Mouse (Mus musculus) midbrain, embryonic 13.5 days (tissue): ENCODE data around the gene Agfg1. TPM values are rescaled to one million over a fixed set of nuclear protein-coding genes. Genes with fewer than 3 reads are reported as not detected.

Source experiments
- ATAC-seq: fragments of 200-750 bp; cut with Nextera tagmentation; 2 replicates; pipeline ENCODE4 v1.8.0; 2017; ENCODE audit warnings: mild to moderate bottlenecking, moderate TSS enrichment, moderate library complexity
- H3K27ac ChIP-seq: fragments of 300-500 bp; sonication (generic); 2 replicates; pipeline ENCODE4 v1.5.1; 2015; ENCODE audit warnings: inconsistent platforms, mild to moderate bottlenecking, moderate library complexity
- H3K27me3 ChIP-seq: fragments of 300-500 bp; sonication (generic); 2 replicates; pipeline ENCODE4 v1.6.1; 2015; ENCODE audit warnings: mild to moderate bottlenecking, inconsistent platforms
- H3K36me3 ChIP-seq: fragments of 300-500 bp; sonication (generic); 2 replicates; pipeline ENCODE4 v1.6.1; 2015; ENCODE audit warnings: mild to moderate bottlenecking, inconsistent platforms
- H3K4me1 ChIP-seq: fragments of 300-500 bp; sonication (generic); replicated peaks from 2 replicates; pipeline ENCODE4 v1.6.1; 2015; ENCODE audit warnings: inconsistent platforms
- H3K4me2 ChIP-seq: fragments of 300-500 bp; sonication (generic); replicated peaks from 2 replicates; pipeline ENCODE4 v1.6.1; 2015; ENCODE audit warnings: moderate library complexity, mild to moderate bottlenecking, inconsistent platforms
- H3K4me3 ChIP-seq: fragments of 300-500 bp; sonication (generic); replicated peaks from 2 replicates; pipeline ENCODE4 v1.5.1; 2015; ENCODE audit warnings: mild to moderate bottlenecking, inconsistent platforms
- H3K9ac ChIP-seq: fragments of 300-500 bp; sonication (generic); replicated peaks from 2 replicates; pipeline ENCODE4 v1.6.1; 2015; ENCODE audit warnings: mild to moderate bottlenecking, inconsistent platforms
- H3K9me3 ChIP-seq: fragments of 300-500 bp; sonication (generic); 2 replicates; pipeline ENCODE4 v1.6.1; 2016; ENCODE audit warnings: mild to moderate bottlenecking, inconsistent platforms
- WGBS: fragments of 180-500 bp; shearing (Covaris S2); methylation state at CpG from one replicate; pipeline ENCODE4 v1.1.7; 2015; 5-methylcytosine and 5-hydroxymethylcytosine counted together
- polyA plus RNA-seq: library from polyadenylated mRNA; unstranded; fragments of >200 nt; fragmentation: Nextera tagmentation; extraction: Ambion mirVana; gene quantifications from 2 replicates; pipeline ENCODE4 v1.2.1, GENCODE M21; 2015

Gene Agfg1
- polyA plus RNA-seq, 1 experiment from 2014 or later = 31.0 TPM

DNA sequence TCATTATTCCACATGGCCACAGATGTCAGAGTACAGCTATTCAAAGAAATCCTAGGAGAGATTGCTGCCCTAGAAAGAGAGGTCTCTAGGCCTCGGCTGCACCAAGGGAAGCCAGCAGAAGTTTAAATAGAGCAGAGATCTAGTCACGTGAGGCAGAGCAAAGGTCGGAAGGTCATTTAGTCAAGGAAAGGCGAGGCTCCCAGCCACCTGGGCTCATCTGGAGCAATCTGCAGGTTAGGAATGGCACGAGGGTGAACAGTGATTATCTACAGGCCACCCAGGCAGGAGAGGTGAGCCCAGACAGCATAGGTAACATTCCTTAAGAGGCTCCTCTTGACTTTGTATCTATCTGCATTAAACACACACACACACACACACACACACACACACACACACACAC is 12.4 kb upstream of the Agfg1 start:
- 47% methylated on average over 5 of the region's 5 CpGs for WGBS
- Histone ChIP-seq H3K9ac (no peak overlapping the region), H3K4me1 (no peaks in the 10 kb centered on the region), H3K27me3 (no peaks in the 10 kb centered on the region), H3K4me2 (no peak overlapping the region), H3K27ac (no peak overlapping the region), H3K4me3 (no peak overlapping the region), H3K36me3 (no peaks in the 10 kb centered on the region), H3K9me3 (no peaks in the 10 kb centered on the region)
- no peak for ATAC-seq

DNA sequence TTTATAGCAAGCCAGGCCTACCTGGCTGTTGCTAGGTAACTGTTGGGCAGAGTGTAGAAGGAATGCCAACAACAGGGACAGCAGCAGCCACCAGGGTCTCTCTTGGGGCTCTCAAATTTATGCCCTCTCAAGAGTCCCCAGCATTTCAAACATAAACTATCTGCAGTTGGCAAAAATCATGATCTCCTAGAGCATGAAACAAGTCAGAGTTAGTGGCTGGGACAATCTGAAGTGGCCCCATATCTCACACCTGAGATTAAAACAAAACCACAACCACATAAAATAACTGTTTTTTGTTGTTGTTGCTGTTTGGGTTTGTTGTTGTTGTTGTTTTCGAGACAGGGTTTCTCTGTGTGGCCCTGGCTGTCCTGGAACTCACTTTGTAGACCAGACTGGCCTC is 8.5 kb upstream of the Agfg1 start:
- no peaks in the 10 kb centered on the region for H3K9me3 ChIP-seq
- WGBS = 93% methylated on average over 1 of the region's 1 CpGs
- no peak overlapping the region for H3K4me2 ChIP-seq
- H3K4me3 ChIP-seq = no peak overlapping the region
- no peak for ATAC-seq
- no peak overlapping the region for H3K9ac ChIP-seq
- H3K27me3 ChIP-seq = no peaks in the 10 kb centered on the region
- no peaks in the 10 kb centered on the region for H3K36me3 ChIP-seq
- no peaks in the 10 kb centered on the region for H3K4me1 ChIP-seq
- no peak overlapping the region for H3K27ac ChIP-seq

DNA sequence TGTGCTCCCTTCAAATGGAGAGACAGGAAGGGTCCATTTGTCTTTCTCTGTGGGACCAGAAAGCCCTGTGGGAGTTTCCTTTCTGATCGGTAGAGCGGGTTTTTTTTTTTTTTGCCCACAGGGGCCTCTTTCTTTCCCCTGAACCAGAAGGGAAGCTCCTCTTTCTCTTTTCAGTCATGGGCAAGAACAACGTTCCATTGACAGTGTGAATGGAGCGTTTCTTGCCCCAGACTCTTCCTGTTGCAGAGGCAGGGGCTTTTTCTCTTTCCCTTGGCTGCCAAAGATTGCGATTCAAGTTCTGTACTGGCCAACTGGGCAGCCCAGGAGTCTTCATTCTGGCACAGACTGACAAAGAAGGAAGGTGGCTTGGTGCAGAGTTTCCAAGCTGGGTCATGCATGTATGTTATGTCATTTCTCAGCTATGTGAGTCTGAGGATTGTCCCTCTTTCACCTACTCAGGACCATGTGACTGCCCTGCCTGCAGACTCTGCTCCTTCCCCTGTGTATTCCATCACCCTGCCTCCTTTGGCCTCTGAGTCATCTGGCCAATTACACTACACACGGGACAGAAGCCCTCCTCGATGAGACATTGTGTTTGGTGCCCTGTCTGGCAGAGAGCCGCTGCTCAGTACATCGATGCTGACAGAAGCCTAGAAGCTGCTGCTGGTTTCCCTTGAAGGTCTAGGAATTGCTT is 7.6 kb upstream of the Agfg1 start:
- Histone ChIP-seq H3K9ac (no peak overlapping the region), H3K36me3 (no peaks in the 10 kb centered on the region), H3K27me3 (no peaks in the 10 kb centered on the region), H3K4me1 (no peaks in the 10 kb centered on the region), H3K4me3 (no peak overlapping the region), H3K4me2 (no peak overlapping the region), H3K27ac (no peak overlapping the region), H3K9me3 (no peaks in the 10 kb centered on the region)
- WGBS = 69% methylated on average over 9 of the region's 9 CpGs
- ATAC-seq = no peak

DNA sequence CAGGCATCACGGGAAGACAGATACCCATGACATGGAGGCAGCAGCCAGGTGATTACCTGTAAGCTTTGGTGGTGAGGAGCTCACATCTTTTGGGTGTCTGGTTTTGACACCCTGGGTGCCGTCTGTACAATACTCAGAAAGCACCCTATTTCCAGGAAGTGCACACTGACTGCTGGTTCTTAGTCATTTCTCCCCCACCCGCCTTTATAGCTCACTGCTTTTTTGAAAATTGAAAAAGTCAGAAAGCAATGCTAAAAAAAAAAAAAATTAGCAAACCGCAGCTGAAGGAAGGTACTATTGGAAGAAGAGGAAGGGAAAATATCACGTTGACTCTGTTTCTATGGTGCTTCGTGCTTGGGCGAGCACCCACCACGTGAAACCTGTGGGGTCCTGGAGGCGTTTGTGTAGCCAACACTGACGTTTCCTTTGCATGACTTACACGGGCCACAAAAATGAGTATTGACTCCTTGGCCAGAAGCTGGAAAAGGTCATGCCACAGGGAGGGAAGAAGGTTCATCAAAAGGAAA is 6.7 kb upstream of the Agfg1 start:
- H3K27ac ChIP-seq = no peak overlapping the region
- 70% methylated on average over 11 of the region's 11 CpGs for WGBS
- H3K36me3 ChIP-seq = no peaks in the 10 kb centered on the region
- no peaks in the 10 kb centered on the region for H3K4me1 ChIP-seq
- H3K4me3 ChIP-seq = no peak overlapping the region
- H3K9ac ChIP-seq = no peak overlapping the region
- no peaks in the 10 kb centered on the region for H3K27me3 ChIP-seq
- no peak overlapping the region for H3K4me2 ChIP-seq
- no peaks in the 10 kb centered on the region for H3K9me3 ChIP-seq
- no peak for ATAC-seq

DNA sequence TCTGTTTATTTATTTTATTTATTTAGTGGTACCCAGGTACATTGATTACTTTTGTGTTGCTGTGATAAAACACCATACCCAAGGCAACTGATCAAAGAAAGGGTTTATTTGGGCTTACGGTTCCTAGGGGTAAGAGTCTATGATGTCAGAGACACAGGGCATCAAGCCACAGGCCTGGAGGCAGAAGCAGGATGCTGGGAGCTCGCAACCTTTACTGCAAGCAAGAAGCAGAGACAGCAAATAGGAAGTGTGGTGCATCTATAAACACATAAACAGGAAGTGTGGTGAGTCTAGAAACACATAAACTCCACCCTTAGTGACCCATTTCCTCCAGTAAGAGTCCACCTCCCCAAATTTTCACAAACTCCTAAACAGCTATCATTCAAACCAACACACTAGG is 5.8 kb upstream of the Agfg1 start:
- H3K27ac ChIP-seq = no peak overlapping the region
- no peak for ATAC-seq
- 91% methylated on average over 2 of the region's 2 CpGs for WGBS

DNA sequence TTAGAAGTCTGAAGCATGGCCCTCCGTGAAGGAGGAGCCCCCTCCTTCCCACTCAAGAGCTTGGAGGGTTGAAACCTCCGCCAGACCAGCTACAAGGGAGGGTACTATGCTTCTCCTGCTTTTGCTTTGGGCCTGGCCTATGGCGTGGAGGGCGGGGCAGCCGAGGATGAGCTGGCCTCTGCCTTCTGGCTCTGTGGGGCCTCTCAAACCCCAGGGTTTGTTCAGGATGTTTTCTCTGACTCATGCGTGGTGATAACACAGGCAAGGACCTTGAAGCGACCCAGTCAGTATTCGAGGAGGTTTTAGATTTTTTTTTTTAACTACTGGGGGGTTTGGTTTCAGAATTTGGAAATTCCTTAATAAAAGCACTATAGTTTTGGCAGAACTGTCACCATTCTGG is 4.7 kb upstream of the Agfg1 start:
- Histone ChIP-seq H3K4me2 (no peak overlapping the region), H3K9ac (no peak overlapping the region), H3K27me3 (no peaks in the 10 kb centered on the region), H3K9me3 (no peaks in the 10 kb centered on the region), H3K4me1 (0 out of 2 replicates have a peak, but pooled peaks cover 3% of the 10 kb centered on the region), H3K36me3 (no peaks in the 10 kb centered on the region), H3K4me3 (no peak overlapping the region), H3K27ac (no peak overlapping the region)
- ATAC-seq = no peak
- WGBS = 71% methylated on average over 8 of the region's 8 CpGs

More for the DNA sequence above, 5.8 kb upstream of the Agfg1 start:
- H3K4me1 ChIP-seq = no peaks in the 10 kb centered on the region
- H3K36me3 ChIP-seq = no peaks in the 10 kb centered on the region
- no peak overlapping the region for H3K4me2 ChIP-seq
- H3K4me3 ChIP-seq = no peak overlapping the region
- no peak overlapping the region for H3K9ac ChIP-seq
- H3K9me3 ChIP-seq = no peaks in the 10 kb centered on the region
- H3K27me3 ChIP-seq = no peaks in the 10 kb centered on the region

DNA sequence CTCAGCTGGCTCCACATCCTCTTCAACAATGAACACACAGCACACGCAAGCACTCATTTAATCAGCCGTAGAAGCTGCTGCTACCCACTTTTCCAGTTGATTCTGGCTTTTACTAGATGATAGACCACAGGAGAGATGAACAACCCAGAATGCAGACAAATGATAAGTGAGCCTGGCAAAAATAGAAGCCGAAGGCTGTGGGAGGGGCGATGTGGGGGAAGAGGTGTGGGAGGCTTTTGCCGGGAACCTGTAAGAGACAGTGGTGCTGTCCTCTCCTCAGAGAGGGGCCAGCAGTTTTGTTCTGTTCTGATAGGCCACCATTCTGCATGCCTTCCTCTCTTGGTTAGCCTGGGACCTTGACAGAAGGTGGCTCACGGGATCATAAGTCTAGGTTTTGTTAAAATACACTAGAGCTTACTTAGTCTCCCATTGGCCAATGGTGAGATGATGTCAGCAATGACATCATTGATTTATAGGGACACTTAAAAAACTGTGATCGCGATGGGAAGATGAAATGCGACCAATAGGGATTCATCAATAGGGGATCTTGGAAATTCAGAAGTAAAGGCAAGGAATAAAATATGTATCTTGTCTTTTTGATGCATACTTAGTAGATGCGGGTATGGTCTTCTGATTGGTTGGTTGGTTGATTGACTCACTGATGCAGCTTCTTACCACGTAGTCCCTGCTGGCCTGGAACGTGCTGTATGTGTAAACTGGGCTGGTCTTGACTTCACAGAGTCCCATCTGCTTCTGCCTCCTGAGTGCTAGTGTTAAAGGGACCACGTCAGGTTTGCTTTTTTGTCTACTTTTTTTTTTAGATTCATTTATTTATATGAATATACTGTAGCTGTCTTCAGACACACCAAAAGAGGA is 2.7 kb upstream of the Agfg1 start:
- Histone ChIP-seq H3K9ac (no peak overlapping the region), H3K9me3 (no peaks in the 10 kb centered on the region), H3K36me3 (no peaks in the 10 kb centered on the region), H3K4me1 (peaks cover 16% of the 10 kb centered on the region), H3K4me3 (no peak overlapping the region), H3K4me2 (no peak overlapping the region), H3K27me3 (no peaks in the 10 kb centered on the region), H3K27ac (no peak overlapping the region)
- no peak for ATAC-seq
- WGBS = 81% methylated on average over 13 of the region's 13 CpGs

DNA sequence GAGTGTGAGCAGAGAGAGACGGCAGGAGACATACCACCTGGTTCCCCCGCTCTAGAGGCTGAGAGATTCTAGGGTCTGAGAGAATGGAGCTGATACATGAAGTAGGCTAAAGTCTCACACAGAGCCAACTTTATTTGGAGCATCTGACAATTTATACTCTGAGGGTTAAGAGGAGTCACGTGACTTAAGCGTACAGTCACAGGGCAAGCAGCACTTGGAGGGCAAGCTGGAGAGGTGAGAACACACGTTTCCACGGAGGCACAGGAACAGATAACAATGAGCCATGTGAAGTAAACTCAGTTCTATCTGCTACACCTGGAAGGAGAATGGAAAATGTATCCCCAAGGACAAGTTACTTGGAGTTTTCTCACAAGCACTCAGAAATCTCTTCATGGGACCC is 1.7 kb upstream of the Agfg1 start:
- no peak for ATAC-seq
- Histone ChIP-seq H3K4me3 (no peak overlapping the region), H3K27me3 (no peaks in the 10 kb centered on the region), H3K27ac (no peak overlapping the region), H3K9me3 (no peaks in the 10 kb centered on the region), H3K36me3 (no peaks in the 10 kb centered on the region), H3K4me2 (no peak overlapping the region), H3K9ac (no peak overlapping the region), H3K4me1 (peaks cover 23% of the 10 kb centered on the region)
- WGBS = 83% methylated on average over 6 of the region's 6 CpGs

DNA sequence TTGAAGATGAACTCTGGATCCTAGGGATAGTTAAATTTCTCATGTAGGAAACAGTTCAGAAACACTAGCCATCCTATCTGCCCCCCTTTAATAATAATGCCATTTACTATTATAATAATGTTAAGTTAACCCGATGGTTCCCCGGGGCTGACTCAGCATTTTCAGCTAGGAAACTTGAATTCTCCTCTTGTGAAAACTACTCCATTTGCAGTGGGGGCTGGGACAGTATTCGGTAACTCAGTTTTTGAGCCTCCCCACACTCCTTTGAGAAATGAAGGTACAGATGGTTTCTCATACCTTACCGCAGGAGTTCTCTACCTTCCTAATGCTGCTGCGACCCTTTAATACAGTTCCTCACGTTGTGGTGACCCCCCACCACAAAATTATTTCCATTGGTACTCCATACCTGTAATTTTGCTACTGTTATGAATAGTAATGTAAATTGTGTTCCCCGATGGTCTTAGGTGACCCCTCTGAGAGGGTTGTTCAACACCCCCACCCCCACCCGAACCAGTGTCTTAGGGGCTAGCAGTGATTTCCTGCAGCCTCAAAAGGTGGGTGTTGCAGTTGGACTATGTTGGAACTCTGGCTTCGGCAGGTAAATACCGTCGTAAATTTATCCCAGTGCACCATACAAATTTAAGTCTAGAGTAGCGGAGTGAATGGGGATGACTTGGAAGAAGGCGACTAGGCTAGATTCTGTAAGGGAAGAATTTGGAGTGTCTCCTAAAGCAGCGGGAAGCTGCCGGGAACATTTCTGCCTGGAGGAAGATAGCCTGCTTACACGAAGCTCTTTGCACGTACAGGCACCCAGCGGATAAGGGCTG is 601 bp upstream of the Agfg1 start:
- H3K27ac ChIP-seq = peak overlapping the region; percentile 89
- H3K9ac ChIP-seq = peak overlapping the region; percentile 97
- peak overlapping the region; percentile 84 for H3K4me2 ChIP-seq
- WGBS = 35% methylated on average over 18 of the region's 18 CpGs
- H3K4me3 ChIP-seq = peak overlapping the region; percentile 98
- H3K27me3 ChIP-seq = no peaks in the 10 kb centered on the region
- H3K36me3 ChIP-seq = no peaks in the 10 kb centered on the region
- peaks cover 31% of the 10 kb centered on the region for H3K4me1 ChIP-seq
- no peaks in the 10 kb centered on the region for H3K9me3 ChIP-seq
- ATAC-seq = peak; percentile 46

DNA sequence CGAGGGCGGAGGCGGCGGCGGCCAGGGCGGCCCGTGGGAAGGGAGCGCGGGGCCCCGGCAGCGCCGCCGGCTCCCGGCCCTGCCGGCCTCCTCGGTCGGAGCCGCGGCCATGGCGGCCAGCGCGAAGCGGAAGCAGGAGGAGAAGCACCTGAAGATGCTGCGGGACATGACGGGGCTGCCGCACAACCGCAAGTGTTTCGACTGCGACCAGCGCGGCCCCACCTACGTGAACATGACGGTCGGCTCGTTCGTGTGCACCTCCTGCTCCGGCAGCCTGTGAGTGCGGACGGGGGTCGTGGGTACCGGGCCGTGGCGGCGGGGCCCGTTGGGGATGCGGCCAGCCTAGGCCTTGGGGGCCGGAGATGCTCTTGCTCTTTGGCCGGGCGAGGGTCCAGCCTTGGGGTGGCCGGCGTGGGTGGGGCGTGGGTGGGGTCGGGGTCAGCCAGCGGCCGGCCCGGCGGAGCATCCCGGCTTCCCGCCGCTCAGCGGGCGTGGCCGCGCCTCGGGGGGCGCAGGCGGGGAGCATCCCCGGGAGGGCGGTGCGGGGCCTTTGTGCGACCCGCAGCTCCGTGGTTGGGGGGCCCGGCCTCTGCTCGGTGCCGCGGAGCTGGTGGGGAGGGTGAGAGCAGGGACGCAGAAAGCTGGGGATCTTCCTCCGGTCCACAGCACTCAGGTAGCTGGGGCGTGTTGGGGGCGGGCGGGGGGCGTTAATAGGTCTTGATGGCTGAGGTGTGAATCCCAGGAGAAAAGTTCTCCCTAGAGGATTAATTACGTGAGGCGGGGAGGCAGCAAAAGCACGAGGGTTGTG is 535 bp downstream of the Agfg1 start:
- Histone ChIP-seq H3K4me3 (peak overlapping the region; percentile 98), H3K9ac (peak overlapping the region; percentile 97), H3K4me2 (peak overlapping the region; percentile 84), H3K9me3 (no peaks in the 10 kb centered on the region), H3K27ac (peak overlapping the region; percentile 89), H3K36me3 (no peaks in the 10 kb centered on the region), H3K4me1 (peaks cover 31% of the 10 kb centered on the region), H3K27me3 (no peaks in the 10 kb centered on the region)
- ATAC-seq = peak; percentile 86
- under 1% methylated on average over 71 of the region's 86 CpGs for WGBS

DNA sequence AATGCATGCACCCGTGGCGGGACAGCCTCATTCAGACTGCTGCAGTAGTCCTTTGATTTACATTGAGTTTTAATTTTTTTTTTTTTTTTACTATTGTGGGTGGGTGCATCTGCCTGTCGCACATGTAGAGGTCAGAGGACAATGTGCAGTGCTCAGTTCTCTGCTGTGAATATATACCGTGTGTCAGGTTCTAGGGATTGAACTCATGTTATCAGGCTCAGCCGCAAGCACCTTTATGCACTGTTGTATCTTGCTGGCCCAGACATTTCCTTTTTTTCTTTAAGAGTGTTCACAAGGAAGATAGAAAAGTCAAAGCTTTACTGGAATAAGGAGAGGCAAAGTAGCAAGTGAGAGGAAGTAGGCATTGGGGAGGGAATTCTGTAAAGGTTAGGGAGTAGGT is 16.4 kb downstream of the Agfg1 start:
- 86% methylated on average over 5 of the region's 5 CpGs for WGBS
- no peak overlapping the region for H3K4me3 ChIP-seq
- H3K4me2 ChIP-seq = no peak overlapping the region
- H3K27me3 ChIP-seq = no peaks in the 10 kb centered on the region
- H3K27ac ChIP-seq = no peak overlapping the region
- H3K9ac ChIP-seq = no peak overlapping the region
- H3K36me3 ChIP-seq = peaks cover 4% of the 10 kb centered on the region; the same call in 1 of the 2 replicates
- H3K9me3 ChIP-seq = no peaks in the 10 kb centered on the region
- no peak for ATAC-seq
- no peaks in the 10 kb centered on the region for H3K4me1 ChIP-seq
